In genomic region chr11:119491690-119492087, GRCm38 (mm10) we compare ENCODE assay signal across 9 mouse cellular contexts. TPM values are rescaled to one million over a fixed set of nuclear protein-coding genes. Genes with fewer than 3 reads are reported as not detected.
A peak's percentile ranks its signal among the peaks of the same experiment; 100 is the strongest.
DNase-seq lines count a peak whose midpoint lies in the region; ATAC-seq and TF ChIP-seq lines count a peak whose summit lies in the region.
"Had no signal": no experiment of that assay in that cellular context is flagged by ENCODE, and none has a peak within 500 bp of the region (broad histone marks: within the 10 kb centered on the region; RNA-seq: fewer than 3 reads in every experiment).

No protein-coding gene starts in this region.

- peak overlapping the region; percentile 92 for H3K27ac ChIP-seq in heart, adult 2 months
- H3K27ac ChIP-seq in thymus, adult 2 months (ENCODE audit: control insufficient read depth, insufficient read depth, low read length) = no peak overlapping the region
- H3K27ac ChIP-seq in liver, embryonic 11.5 days (ENCODE audit: low read depth, low read length) = peak overlapping the region; percentile 76

- no peak for TF ChIP-seq POLR2A in heart, adult 2 months (IDR thresholded peaks at IDR 0.05; ENCODE audit: insufficient read depth, low read depth, low read length)
- no peak for TF ChIP-seq POLR2A in thymus, adult 2 months (IDR thresholded peaks at IDR 0.05; ENCODE audit: control insufficient read depth, extremely low read depth, insufficient read depth, low read length, poor library complexity)

- H3K79me2 ChIP-seq in heart, adult 2 months (replicated peaks; ENCODE audit: control insufficient read depth, insufficient read depth, low read length) = no peaks in the 10 kb centered on the region; the same call in 1 of the 2 replicates

- H3K4me1 ChIP-seq in heart, adult 2 months (ENCODE audit: control insufficient read depth, insufficient read depth, low read length) = 0 out of 2 replicates have a peak, but pooled peaks cover 2% of the 10 kb centered on the region
- H3K4me1 ChIP-seq in thymus, adult 2 months (replicated peaks; ENCODE audit: control insufficient read depth, insufficient read depth, low read length) = peaks cover 7% of the 10 kb centered on the region
- H3K4me1 ChIP-seq in liver, embryonic 11.5 days (replicated peaks; ENCODE audit: control insufficient read depth, insufficient read depth, low read length) = peaks cover 9% of the 10 kb centered on the region

- WGBS in heart, adult 2 months = 4% methylated on average over 27 of the region's 27 CpGs
- WGBS in thymus, adult 2 months = 4% methylated on average over 27 of the region's 27 CpGs
- 7% methylated on average over 27 of the region's 27 CpGs for WGBS in liver, embryonic 11.5 days

- no peak for ATAC-seq in liver, embryonic 11.5 days (replicated peaks; ENCODE audit: low FRiP score)

- no peak for TF ChIP-seq CTCF in heart, adult 2 months (IDR thresholded peaks at IDR 0.05)
- no peak for TF ChIP-seq CTCF in thymus, adult 2 months (IDR thresholded peaks at IDR 0.05; ENCODE audit: borderline replicate concordance, control insufficient read depth, extremely low read depth, insufficient read depth, low read length, poor library complexity)

- H3K9me3 ChIP-seq in liver, embryonic 11.5 days (ENCODE audit: control insufficient read depth, low read length) = no peaks in the 10 kb centered on the region

- no peaks in the 10 kb centered on the region for H3K36me3 ChIP-seq in heart, adult 2 months (ENCODE audit: control insufficient read depth, insufficient read depth, low read length)
- H3K36me3 ChIP-seq in thymus, adult 2 months (ENCODE audit: control insufficient read depth, insufficient read depth, low read length) = no peaks in the 10 kb centered on the region
- no peaks in the 10 kb centered on the region for H3K36me3 ChIP-seq in liver, embryonic 11.5 days (ENCODE audit: control insufficient read depth, insufficient read depth, low read length)

- peak overlapping the region; percentile 81 for H3K4me3 ChIP-seq in heart, adult 2 months
- peak overlapping the region; percentile 74 for H3K4me3 ChIP-seq in thymus, adult 2 months (ENCODE audit: control insufficient read depth, insufficient read depth, low read length)
- H3K4me3 ChIP-seq in liver, embryonic 11.5 days (ENCODE audit: low read depth, low read length) = peak overlapping the region; percentile 87

- H3K4me2 ChIP-seq in liver, embryonic 11.5 days = peak overlapping the region; percentile 87

- intact Hi-C loops in heart, adult 2 months (cut with DNase I) = loop anchor here (5.0 kb wide), 1 partner anchor 111 kb away; the partner anchor contains the start of gene Rptor

- TF ChIP-seq EP300 in heart, adult 2 months (IDR thresholded peaks at IDR 0.05; ENCODE audit: insufficient read depth, low read depth, low read length) = no peak

- no peaks in the 10 kb centered on the region for H3K27me3 ChIP-seq in heart, adult 2 months (ENCODE audit: control insufficient read depth, insufficient read depth, low read length)
- no peaks in the 10 kb centered on the region for H3K27me3 ChIP-seq in thymus, adult 2 months (ENCODE audit: control insufficient read depth, insufficient read depth, low read length)
- no peaks in the 10 kb centered on the region for H3K27me3 ChIP-seq in liver, embryonic 11.5 days (replicated peaks; ENCODE audit: control insufficient read depth, insufficient read depth, low read length)

- no peak for DNase-seq in heart, adult 2 months
- no peak for DNase-seq in heart, adult 8-10 months (ENCODE audit: low spot score)
- no peak for DNase-seq in thymus, adult 2 months
- DNase-seq in thymus, adult 18-20 months = no peak
- DNase-seq in liver, embryonic 11.5 days (ENCODE audit: low spot score) = no peak
- no peak for DNase-seq in spleen, postnatal 10 days (ENCODE audit: low spot score in 2 of 2)
- no peak for DNase-seq in testis, postnatal 10 days (ENCODE audit: low spot score)
- no peak for DNase-seq in kidney, adult 9 months

- H3K9ac ChIP-seq in heart, adult 2 months (ENCODE audit: low read depth, low read length) = peak overlapping the region; percentile 84
- H3K9ac ChIP-seq in liver, embryonic 11.5 days (ENCODE audit: low read depth, low read length) = peak overlapping the region; percentile 89

RNA-seq across cellular contexts. Expression of gene Endov, which starts 0.5 kb away (rescaled TPM):
- total RNA-seq in heart, adult 2 months (2021) = 1 to 10 TPM; 6.9 to 7.3 TPM
- polyA plus RNA-seq in heart, adult 2 months (2012; rRNA removed) = 6.9 and 8.3 TPM in 2 replicates
- 10 to 100 TPM in 1 of 4 experiments, 1 to 10 TPM in 3; 7.2 to 13.2 (median 7.9) TPM for total RNA-seq in heart, adult 8-10 months (2022)
- 30.7 and 31.1 TPM in 2 replicates for polyA plus RNA-seq in thymus, adult 2 months (2012; rRNA removed)
- polyA plus RNA-seq in liver, embryonic 11.5 days (2014; fragmentation: Nextera tagmentation; extraction: Ambion mirVana) = 13.2 and 14.2 TPM in 2 replicates

RNA-seq across cellular contexts. Expression of gene Nptx1, which starts 55.9 kb away (rescaled TPM):
- total RNA-seq in heart, adult 2 months (2021) = under 1 TPM; 0.09 to 0.23 TPM
- 0.12 and 0.16 TPM in 2 replicates for polyA plus RNA-seq in heart, adult 2 months (2012; rRNA removed)
- total RNA-seq in heart, adult 8-10 months (2022) = under 1 TPM; 0.09 to 0.24 (median 0.16) TPM
- polyA plus RNA-seq in thymus, adult 2 months (2012; rRNA removed) = 0.85 and 0.89 TPM in 2 replicates
- 0.23 and 0.34 TPM in 2 replicates for polyA plus RNA-seq in liver, embryonic 11.5 days (2014; fragmentation: Nextera tagmentation; extraction: Ambion mirVana)
- total RNA-seq: common myeloid progenitor, adult 5-6 weeks had no signal
